Mouse (Mus musculus) midbrain, embryonic 15.5 days (tissue): ENCODE measurements around the gene Colq. TPM values are rescaled to one million over a fixed set of nuclear protein-coding genes. Genes with fewer than 3 reads are reported as not detected.

Experiments used
- polyA plus RNA-seq: library from polyadenylated mRNA; unstranded; fragments of >200 nt; fragmentation: Nextera tagmentation; extraction: Ambion mirVana; gene quantifications from 2 replicates; pipeline ENCODE4 v1.2.1, GENCODE M21; 2015

Gene Colq
- polyA plus RNA-seq, 1 experiment from 2014 or later = not detected

Other genes starting within 250 kb of the Colq start
- gene Sh3bp5, start 155.3 kb downstream of the Colq start, polyA plus RNA-seq = 151 and 161 TPM in 2 replicates
- gene Eaf1, start 96.9 kb downstream of the Colq start, polyA plus RNA-seq = 8.4 and 10.1 TPM in 2 replicates
- 42.5 and 48.7 TPM in 2 replicates for gene Mettl6, start 96.3 kb downstream of the Colq start, polyA plus RNA-seq
- gene Gm49387, start 49.5 kb upstream of the Colq start, polyA plus RNA-seq = 0.63 and 1.2 TPM in 2 replicates
- gene Btd, start 49.7 kb upstream of the Colq start, polyA plus RNA-seq = 13.8 and 16.2 TPM in 2 replicates
- 6.2 and 8.4 TPM in 2 replicates for gene Hacl1, start 49.9 kb upstream of the Colq start, polyA plus RNA-seq
- 9.5 and 10.3 TPM in 2 replicates for gene Ankrd28, start 239.3 kb upstream of the Colq start, polyA plus RNA-seq